Comparison of ENCODE assay signal across 9 mouse cellular contexts in genomic region chr10:120233655-120234367, GRCm38 (mm10). TPM values are rescaled to one million over a fixed set of nuclear protein-coding genes. Genes with fewer than 3 reads are reported as not detected.
DNase-seq lines count a peak whose midpoint lies in the region; ATAC-seq and TF ChIP-seq lines count a peak whose summit lies in the region.
"Had no signal": no experiment of that assay in that cellular context is flagged by ENCODE, and none has a peak within 500 bp of the region (broad histone marks: within the 10 kb centered on the region; RNA-seq: fewer than 3 reads in every experiment).

No protein-coding gene starts in this region.

- no peaks in the 10 kb centered on the region for H3K9me3 ChIP-seq in forebrain, embryonic 10.5 days
- H3K9me3 ChIP-seq in forebrain, embryonic 16.5 days (ENCODE audit: control insufficient read depth, low read length), result no peaks in the 10 kb centered on the region
- no peaks in the 10 kb centered on the region for H3K9me3 ChIP-seq in hindbrain, embryonic 11.5 days (ENCODE audit: control insufficient read depth, low read length)
- H3K9me3 ChIP-seq: midbrain, embryonic 12.5 days had no signal

- H3K4me3 ChIP-seq in forebrain, embryonic 10.5 days, result no peak overlapping the region
- H3K4me3 ChIP-seq in forebrain, embryonic 16.5 days (replicated peaks; ENCODE audit: low read length), result no peak overlapping the region
- no peak overlapping the region for H3K4me3 ChIP-seq in hindbrain, embryonic 11.5 days (ENCODE audit: low read depth, low read length)
- no peak overlapping the region for H3K4me3 ChIP-seq in left cerebral cortex, adult 2 months
- H3K4me3 ChIP-seq: midbrain, embryonic 12.5 days had no signal

- WGBS in forebrain, embryonic 10.5 days, result 36% methylated on average over 18 of the region's 18 CpGs
- 33% methylated on average over 18 of the region's 18 CpGs for WGBS in forebrain, embryonic 16.5 days
- 30% methylated on average over 18 of the region's 18 CpGs for WGBS in hindbrain, embryonic 11.5 days

- no peak for ATAC-seq in forebrain, embryonic 16.5 days
- peak; percentile 67; the same call in 1 of the 2 replicates for ATAC-seq in erythroid progenitor cell, adult 5-6 weeks (replicated peaks; ENCODE audit: low FRiP score, poor library complexity, severe bottlenecking)
- ATAC-seq in hindbrain, embryonic 11.5 days (ENCODE audit: low FRiP score), result no peak

- H3K4me1 ChIP-seq in forebrain, embryonic 10.5 days, result 0 out of 2 replicates have a peak, but pooled peaks cover 1% of the 10 kb centered on the region
- H3K4me1 ChIP-seq in forebrain, embryonic 16.5 days (replicated peaks; ENCODE audit: control insufficient read depth, insufficient read depth, low read length), result peaks cover 1% of the 10 kb centered on the region; the same call in 1 of the 2 replicates
- H3K4me1 ChIP-seq in hindbrain, embryonic 11.5 days (replicated peaks; ENCODE audit: control insufficient read depth, insufficient read depth, low read length), result no peaks in the 10 kb centered on the region
- H3K4me1 ChIP-seq: midbrain, embryonic 12.5 days had no signal

- no peaks in the 10 kb centered on the region for H3K27me3 ChIP-seq in forebrain, embryonic 10.5 days (ENCODE audit: poor library complexity, severe bottlenecking)
- H3K27me3 ChIP-seq in forebrain, embryonic 16.5 days (replicated peaks; ENCODE audit: control insufficient read depth, insufficient read depth, low read length), result no peaks in the 10 kb centered on the region
- H3K27me3 ChIP-seq in hindbrain, embryonic 11.5 days (ENCODE audit: control insufficient read depth, insufficient read depth, low read length), result no peaks in the 10 kb centered on the region
- H3K27me3 ChIP-seq: midbrain, embryonic 12.5 days had no signal

- peak; percentile 65 for DNase-seq in forebrain, embryonic 10.5 days (ENCODE audit: extremely low spot score, low spot score)
- peak; percentile 46 to 56 for DNase-seq in adrenal gland, adult 18-20 months (ENCODE audit: low spot score in 2 of 2)
- peak; percentile 82 for DNase-seq in hindbrain, embryonic 11.5 days (ENCODE audit: low spot score)
- DNase-seq in left cerebral cortex, adult 2 months (ENCODE audit: extremely low spot score in 1 of 2, low spot score in 2 of 2), result peak; percentile 47 to 49
- peak; percentile 76 for DNase-seq in lung, postnatal 36 days
- peak; percentile 15 to 47 for DNase-seq in spleen, postnatal 36 days (ENCODE audit: low spot score in 2 of 2)

- no peak overlapping the region for H3K27ac ChIP-seq in forebrain, embryonic 10.5 days
- H3K27ac ChIP-seq in forebrain, embryonic 16.5 days (ENCODE audit: low read length), result no peak overlapping the region
- H3K27ac ChIP-seq in hindbrain, embryonic 11.5 days (ENCODE audit: low read depth, low read length), result no peak overlapping the region
- no peak overlapping the region for H3K27ac ChIP-seq in left cerebral cortex, adult 2 months
- H3K27ac ChIP-seq: midbrain, embryonic 12.5 days had no signal

- H3K36me3 ChIP-seq in forebrain, embryonic 10.5 days (replicated peaks), result peaks cover 40% of the 10 kb centered on the region
- peaks cover 7% of the 10 kb centered on the region; the same call in 1 of the 2 replicates for H3K36me3 ChIP-seq in forebrain, embryonic 16.5 days (ENCODE audit: control insufficient read depth, insufficient read depth)
- 0 out of 2 replicates have a peak, but pooled peaks cover 1% of the 10 kb centered on the region for H3K36me3 ChIP-seq in hindbrain, embryonic 11.5 days (ENCODE audit: control insufficient read depth, insufficient read depth, low read length)

- TF ChIP-seq CTCF in left cerebral cortex, adult 2 months (IDR thresholded peaks at IDR 0.05), result peak; percentile 94

- H3K4me2 ChIP-seq in forebrain, embryonic 16.5 days (ENCODE audit: low read length), result no peak overlapping the region
- H3K4me2 ChIP-seq in hindbrain, embryonic 11.5 days (replicated peaks; ENCODE audit: low read depth, low read length), result no peak overlapping the region
- H3K4me2 ChIP-seq: midbrain, embryonic 12.5 days had no signal

- no peak overlapping the region for H3K9ac ChIP-seq in forebrain, embryonic 16.5 days (replicated peaks; ENCODE audit: low read depth, low read length)
- H3K9ac ChIP-seq in hindbrain, embryonic 11.5 days (ENCODE audit: low read depth, low read length), result no peak overlapping the region
- H3K9ac ChIP-seq: midbrain, embryonic 12.5 days had no signal

- intact Hi-C loops in left cerebral cortex, adult 2 months (cut with DNase I), result no loop called here

RNA-seq across cellular contexts. Expression of gene Llph, which starts 6.9 kb away (rescaled TPM):
- polyA plus RNA-seq in forebrain, embryonic 10.5 days (2016; fragmentation: Nextera tagmentation; extraction: Ambion mirVana), result 67.2 and 68.3 TPM in 2 replicates
- polyA plus RNA-seq in forebrain, embryonic 16.5 days (2015; fragmentation: Nextera tagmentation; extraction: Ambion mirVana), result 33.1 and 43.8 TPM in 2 replicates
- 10 to 100 TPM; 26.7 to 34.4 TPM for total RNA-seq in adrenal gland, adult 18-20 months (2021)
- 21.3 and 27.7 TPM in 2 replicates for total RNA-seq in erythroid progenitor cell, adult 5-6 weeks (2015; ENCODE audit: low replicate concordance)
- total RNA-seq in erythroid progenitor cell, adult 5-6 weeks (2017; ENCODE audit: low replicate concordance), result 10.3 and 23.2 TPM in 2 replicates
- 53.7 and 56.6 TPM in 2 replicates for polyA plus RNA-seq in hindbrain, embryonic 11.5 days (2014; fragmentation: Nextera tagmentation; extraction: Ambion mirVana)
- total RNA-seq in left cerebral cortex, adult 2 months (2021), result 10 to 100 TPM; 21.7 to 24.3 TPM

RNA-seq across cellular contexts. Expression of gene Irak3, which starts 31.9 kb away (rescaled TPM):
- polyA plus RNA-seq in forebrain, embryonic 10.5 days (2016; fragmentation: Nextera tagmentation; extraction: Ambion mirVana), result 0.17 and 0.50 TPM in 2 replicates
- polyA plus RNA-seq in forebrain, embryonic 16.5 days (2015; fragmentation: Nextera tagmentation; extraction: Ambion mirVana), result 0.21 and 0.23 TPM in 2 replicates
- 1 to 10 TPM; 2.2 to 4.7 TPM for total RNA-seq in adrenal gland, adult 18-20 months (2021)
- 12.2 and 16.2 TPM in 2 replicates for total RNA-seq in erythroid progenitor cell, adult 5-6 weeks (2015; ENCODE audit: low replicate concordance)
- 1.3 and 4.1 TPM in 2 replicates for total RNA-seq in erythroid progenitor cell, adult 5-6 weeks (2017; ENCODE audit: low replicate concordance)
- polyA plus RNA-seq in hindbrain, embryonic 11.5 days (2014; fragmentation: Nextera tagmentation; extraction: Ambion mirVana), result 1.2 and 1.9 TPM in 2 replicates
- under 1 TPM; 0.61 to 0.72 TPM for total RNA-seq in left cerebral cortex, adult 2 months (2021)

RNA-seq across cellular contexts. Expression of gene Tmbim4, which starts 32.4 kb away (rescaled TPM):
- polyA plus RNA-seq in forebrain, embryonic 10.5 days (2016; fragmentation: Nextera tagmentation; extraction: Ambion mirVana), result 83.4 and 83.9 TPM in 2 replicates
- polyA plus RNA-seq in forebrain, embryonic 16.5 days (2015; fragmentation: Nextera tagmentation; extraction: Ambion mirVana), result 76.7 and 80.7 TPM in 2 replicates
- total RNA-seq in adrenal gland, adult 18-20 months (2021), result 100 to 1,000 TPM; 131 to 143 TPM
- 29.8 and 50.1 TPM in 2 replicates for total RNA-seq in erythroid progenitor cell, adult 5-6 weeks (2015; ENCODE audit: low replicate concordance)
- total RNA-seq in erythroid progenitor cell, adult 5-6 weeks (2017; ENCODE audit: low replicate concordance), result 30.9 and 50.3 TPM in 2 replicates
- polyA plus RNA-seq in hindbrain, embryonic 11.5 days (2014; fragmentation: Nextera tagmentation; extraction: Ambion mirVana), result 93.8 and 94.4 TPM in 2 replicates
- total RNA-seq in left cerebral cortex, adult 2 months (2021), result 10 to 100 TPM; 58.7 to 68.8 TPM

Comparison
In these comparisons a context has a peak if more than half of its experiments do, and no peak if none do; other contexts are left out.
1. DNase-seq: peak in every context shown above with its lines; median percentile 82 in hindbrain, embryonic 11.5 days; 76 in lung, postnatal 36 days; 65 in forebrain, embryonic 10.5 days; 51 in adrenal gland, adult 18-20 months; 48 in left cerebral cortex, adult 2 months; 31 in spleen, postnatal 36 days.